17 mouse cellular contexts compared by ENCODE assay signal in the genomic region with DNA sequence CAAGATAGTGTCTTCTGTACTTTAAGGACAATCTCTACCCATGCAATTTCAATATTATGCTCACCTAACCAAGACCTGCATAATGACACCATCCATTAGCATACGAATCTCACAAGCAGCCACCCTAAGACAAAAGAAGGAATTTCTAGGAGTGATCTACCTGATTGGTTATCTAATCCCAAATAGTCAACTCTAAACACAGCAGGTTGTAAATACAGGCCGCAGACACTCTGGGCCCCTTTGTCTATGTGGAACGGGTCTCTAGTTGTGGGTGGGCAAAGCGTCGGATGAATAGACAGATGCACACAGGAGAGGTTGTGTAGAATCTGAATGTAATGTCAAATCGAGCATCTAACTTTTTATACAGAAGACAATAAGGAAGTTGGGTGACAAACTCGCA.
"Had no signal": no experiment of that assay in that cellular context is flagged by ENCODE, and none has a peak within 500 bp of the region (broad histone marks: within the 10 kb centered on the region; RNA-seq: fewer than 3 reads in every experiment).

No protein-coding gene starts in this region.

- H3K4me3 ChIP-seq: lung, embryonic 15.5 days; megakaryocyte, embryonic 14.5 days; midbrain, embryonic 13.5 days; midbrain, embryonic 15.5 days; neural tube, embryonic 12.5 days; stomach, embryonic 15.5 days had no signal

- H3K36me3 ChIP-seq: lung, embryonic 15.5 days; midbrain, embryonic 13.5 days; midbrain, embryonic 15.5 days; neural tube, embryonic 12.5 days; stomach, embryonic 15.5 days had no signal

- H3K27me3 ChIP-seq: lung, embryonic 15.5 days; megakaryocyte, embryonic 14.5 days; midbrain, embryonic 13.5 days; midbrain, embryonic 15.5 days; neural tube, embryonic 12.5 days; stomach, embryonic 15.5 days had no signal

- ATAC-seq: lung, postnatal 0 days; midbrain, embryonic 13.5 days; midbrain, embryonic 15.5 days had no signal

- DNase-seq: lung, adult 2 months; lung, postnatal 14 days; lung, postnatal 36 days; right cerebral cortex, postnatal 14 days; thymus, adult 2 months; thymus, postnatal 25 days; thymus, postnatal 4 days had no signal

- H3K4me1 ChIP-seq: lung, embryonic 15.5 days; megakaryocyte, embryonic 14.5 days; midbrain, embryonic 13.5 days; midbrain, embryonic 15.5 days; neural tube, embryonic 12.5 days; stomach, embryonic 15.5 days had no signal

- H3K9ac ChIP-seq: lung, embryonic 15.5 days; midbrain, embryonic 13.5 days; midbrain, embryonic 15.5 days; neural tube, embryonic 12.5 days; stomach, embryonic 15.5 days had no signal

- H3K27ac ChIP-seq: lung, embryonic 15.5 days; macrophage; midbrain, embryonic 13.5 days; midbrain, embryonic 15.5 days; neural tube, embryonic 12.5 days; stomach, embryonic 15.5 days; stomach, postnatal 0 days had no signal

- H3K4me2 ChIP-seq: lung, embryonic 15.5 days; midbrain, embryonic 11.5 days; midbrain, embryonic 13.5 days; midbrain, embryonic 15.5 days; neural tube, embryonic 12.5 days; stomach, embryonic 15.5 days had no signal

- H3K9me3 ChIP-seq: lung, embryonic 15.5 days; midbrain, embryonic 13.5 days; midbrain, embryonic 15.5 days; neural tube, embryonic 12.5 days; stomach, embryonic 15.5 days had no signal
